Mouse (Mus musculus) forebrain, embryonic 15.5 days (tissue): ENCODE measurements at regions not wholly inside any gene's neighbourhood (a gene's known extent, or its start where the extent isn't known, plus 50 kb on each side); places are given as distances from the start of the nearest gene placed in this dataset.

ENCODE experiments used
- ATAC-seq: fragments of 200-750 bp; cut with Nextera tagmentation; replicated peaks from 2 replicates; pipeline ENCODE4 v1.8.0; 2017; ENCODE audit warnings: mild to moderate bottlenecking, moderate TSS enrichment, moderate library complexity
- H3K27ac ChIP-seq: fragments of 300-500 bp; sonication (generic); replicated peaks from 2 replicates; pipeline ENCODE4 v1.5.1; 2015; ENCODE audit warnings: mild to moderate bottlenecking, inconsistent platforms
- H3K27me3 ChIP-seq: fragments of 300-500 bp; sonication (generic); 2 replicates; pipeline ENCODE4 v1.6.1; 2015; ENCODE audit warnings: inconsistent platforms
- H3K36me3 ChIP-seq: fragments of 300-500 bp; sonication (generic); 2 replicates; pipeline ENCODE4 v1.6.1; 2015; ENCODE audit warnings: mild to moderate bottlenecking, inconsistent platforms
- H3K4me1 ChIP-seq: fragments of 300-500 bp; sonication (generic); 2 replicates; pipeline ENCODE4 v1.6.1; 2015; ENCODE audit warnings: inconsistent platforms
- H3K4me2 ChIP-seq: fragments of 300-500 bp; sonication (generic); replicated peaks from 2 replicates; pipeline ENCODE4 v1.6.1; 2015; ENCODE audit warnings: mild to moderate bottlenecking, inconsistent platforms
- H3K4me3 ChIP-seq: fragments of 300-500 bp; sonication (generic); 2 replicates; pipeline ENCODE4 v1.5.1; 2015; ENCODE audit warnings: mild to moderate bottlenecking, inconsistent platforms
- H3K9ac ChIP-seq: fragments of 300-500 bp; sonication (generic); replicated peaks from 2 replicates; pipeline ENCODE4 v1.6.1; 2015; ENCODE audit warnings: mild to moderate bottlenecking, inconsistent platforms
- H3K9me3 ChIP-seq: fragments of 300-500 bp; sonication (generic); 2 replicates; pipeline ENCODE4 v1.6.1; 2016; ENCODE audit warnings: inconsistent platforms
- WGBS: fragments of 180-500 bp; shearing (Covaris S2); methylation state at CpG from one replicate; pipeline ENCODE4 v1.1.7; 2015; ENCODE audit warnings: mixed read lengths; 5-methylcytosine and 5-hydroxymethylcytosine counted together

DNA sequence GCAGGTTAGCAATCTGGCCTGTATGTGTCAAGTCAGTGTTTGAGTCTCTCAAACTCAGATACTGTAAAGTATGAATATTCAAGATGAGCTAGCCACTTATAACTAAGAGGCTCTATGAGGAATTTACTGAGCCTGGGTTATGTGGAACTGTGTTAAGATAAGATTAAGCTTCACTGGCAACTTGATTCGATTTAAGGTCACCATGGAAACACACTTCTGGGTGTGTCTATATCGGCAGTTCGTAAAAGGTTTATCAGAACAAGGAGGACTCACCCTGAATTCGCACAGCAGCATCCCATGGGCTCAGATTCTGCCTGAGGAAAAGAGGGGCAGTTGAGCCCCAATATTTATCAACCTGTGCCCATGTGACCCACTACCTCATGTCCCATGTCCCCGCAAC, 224.7 kb downstream of the Sox4 start:
- Histone ChIP-seq H3K36me3 (no peaks in the 10 kb centered on the region), H3K4me3 (no peak overlapping the region), H3K27ac (no peak overlapping the region), H3K9me3 (no peaks in the 10 kb centered on the region), H3K27me3 (no peaks in the 10 kb centered on the region), H3K9ac (no peak overlapping the region), H3K4me1 (no peaks in the 10 kb centered on the region), H3K4me2 (no peak overlapping the region)
- WGBS, result 91% methylated on average over 5 of the region's 5 CpGs
- ATAC-seq, result no peak

DNA sequence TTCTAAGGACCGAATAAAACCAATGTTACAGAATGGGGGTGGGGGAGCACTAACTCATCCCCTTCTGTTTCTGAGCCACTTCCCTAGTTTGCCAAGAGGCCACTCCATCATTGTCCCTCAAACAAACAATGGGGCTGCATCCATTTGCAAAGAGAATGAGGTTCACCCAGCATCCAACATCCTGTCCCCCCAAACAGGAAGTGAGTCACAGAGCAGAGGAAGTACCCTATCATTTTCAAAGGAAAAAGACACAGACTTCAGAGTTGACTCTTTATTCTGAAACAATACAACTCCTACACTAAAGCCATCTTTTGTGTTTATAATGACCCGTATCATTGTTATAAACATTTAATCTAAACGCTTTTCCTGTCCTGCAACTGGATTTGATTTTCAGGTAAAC, 229.2 kb downstream of the Sox4 start:
- H3K9ac ChIP-seq, result no peak overlapping the region
- WGBS, result 82% methylated on average over 3 of the region's 3 CpGs
- H3K27me3 ChIP-seq, result no peaks in the 10 kb centered on the region
- H3K4me3 ChIP-seq, result no peak overlapping the region
- H3K36me3 ChIP-seq, result no peaks in the 10 kb centered on the region
- H3K9me3 ChIP-seq, result no peaks in the 10 kb centered on the region
- no peak overlapping the region for H3K27ac ChIP-seq
- no peak overlapping the region for H3K4me2 ChIP-seq
- H3K4me1 ChIP-seq, result peaks cover 38% of the 10 kb centered on the region
- no peak for ATAC-seq

DNA sequence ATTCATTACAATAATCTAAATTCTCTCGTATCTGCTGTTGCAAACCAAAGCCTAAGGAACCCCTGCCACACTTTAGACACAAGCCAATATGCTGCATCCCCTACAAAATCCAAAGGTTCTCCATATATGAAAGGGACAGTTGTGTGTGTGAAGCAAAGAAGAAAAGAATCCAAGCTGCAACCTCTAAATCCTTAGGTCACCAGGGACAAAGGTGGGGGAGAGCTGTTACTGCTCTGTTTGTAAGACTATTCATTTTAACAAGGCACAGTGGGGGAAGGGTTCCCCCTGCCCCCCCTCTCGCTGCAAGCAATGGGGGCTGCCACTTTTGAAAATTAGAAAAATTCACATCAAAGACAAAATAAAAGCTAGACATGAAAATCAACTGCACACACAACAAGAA, 231.4 kb downstream of the Sox4 start:
- Histone ChIP-seq H3K4me1 (peaks cover 59% of the 10 kb centered on the region), H3K27ac (peak overlapping the region; percentile 87), H3K27me3 (no peaks in the 10 kb centered on the region), H3K4me2 (peak overlapping the region; percentile 35; the same call in 1 of the 2 replicates), H3K9ac (peak overlapping the region; percentile 24), H3K36me3 (no peaks in the 10 kb centered on the region), H3K9me3 (no peaks in the 10 kb centered on the region), H3K4me3 (no peak overlapping the region)
- WGBS, result 21% methylated on average over 2 of the region's 2 CpGs
- ATAC-seq, result no peak

DNA sequence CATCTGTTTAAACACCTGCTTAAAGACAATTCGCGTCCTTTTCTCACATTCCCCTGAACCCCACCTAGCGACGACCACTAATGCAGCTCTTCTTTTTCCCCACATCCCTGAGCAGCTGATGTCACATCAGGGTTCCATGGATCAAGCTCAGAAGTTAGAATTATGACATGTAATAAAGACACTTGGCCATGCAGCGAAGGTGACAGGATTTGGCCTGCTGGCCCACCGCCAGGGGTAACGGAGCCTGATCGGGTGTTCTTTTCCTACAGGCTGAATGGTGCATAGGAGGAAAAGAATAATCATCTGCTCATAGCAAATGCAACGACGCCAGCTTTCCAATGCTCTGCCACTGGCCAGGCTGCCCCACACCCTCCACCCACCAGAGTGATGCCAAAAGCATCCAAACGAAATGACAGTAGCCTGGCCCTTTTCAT, 231.9 kb downstream of the Sox4 start:
- H3K36me3 ChIP-seq, result no peaks in the 10 kb centered on the region
- H3K9ac ChIP-seq, result 0 out of 2 replicates have a peak overlapping the region, but pooled peaks have one; percentile 24
- H3K27me3 ChIP-seq, result no peaks in the 10 kb centered on the region
- WGBS, result 22% methylated on average over 11 of the region's 11 CpGs
- no peaks in the 10 kb centered on the region for H3K9me3 ChIP-seq
- ATAC-seq, result no peak
- H3K4me1 ChIP-seq, result peaks cover 61% of the 10 kb centered on the region
- H3K4me2 ChIP-seq, result peak overlapping the region; percentile 35
- no peak overlapping the region for H3K4me3 ChIP-seq
- H3K27ac ChIP-seq, result peak overlapping the region; percentile 87

DNA sequence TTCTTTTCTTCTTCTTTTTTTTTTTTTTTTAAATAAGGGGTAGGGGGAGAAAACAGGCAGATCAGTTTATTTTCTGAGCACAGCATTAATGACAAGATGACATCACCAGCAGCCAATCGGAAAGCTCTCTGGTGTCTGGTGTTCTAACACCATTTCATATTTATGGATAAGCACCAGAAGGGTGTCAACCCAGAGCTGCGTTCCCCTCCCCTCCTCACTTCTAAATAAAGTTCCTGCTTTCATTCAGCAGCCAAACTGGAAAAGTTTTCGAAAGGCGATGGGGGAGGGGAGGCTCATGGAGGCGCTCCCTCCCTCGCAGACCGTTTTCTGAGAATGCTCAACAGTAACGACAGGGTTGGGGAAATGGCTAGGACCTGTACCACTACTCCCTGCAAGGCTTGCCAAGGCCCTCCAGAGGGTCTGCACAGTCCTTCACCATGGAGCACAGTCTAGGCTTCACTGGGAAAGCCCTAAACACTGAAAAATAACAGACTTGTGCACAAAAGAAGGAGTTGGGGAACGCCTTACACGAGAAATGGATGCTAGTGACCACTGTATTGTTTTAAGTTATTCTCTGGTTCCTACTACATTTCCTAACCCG, 232.8 kb downstream of the Sox4 start:
- Histone ChIP-seq H3K9me3 (no peaks in the 10 kb centered on the region), H3K36me3 (no peaks in the 10 kb centered on the region), H3K9ac (no peak overlapping the region), H3K4me2 (peak overlapping the region; percentile 35), H3K27me3 (no peaks in the 10 kb centered on the region), H3K4me3 (no peak overlapping the region; the same call in 1 of the 2 replicates), H3K4me1 (peaks cover 61% of the 10 kb centered on the region), H3K27ac (peak overlapping the region; percentile 87)
- ATAC-seq, result peak; percentile 75
- 19% methylated on average over 11 of the region's 11 CpGs for WGBS

DNA sequence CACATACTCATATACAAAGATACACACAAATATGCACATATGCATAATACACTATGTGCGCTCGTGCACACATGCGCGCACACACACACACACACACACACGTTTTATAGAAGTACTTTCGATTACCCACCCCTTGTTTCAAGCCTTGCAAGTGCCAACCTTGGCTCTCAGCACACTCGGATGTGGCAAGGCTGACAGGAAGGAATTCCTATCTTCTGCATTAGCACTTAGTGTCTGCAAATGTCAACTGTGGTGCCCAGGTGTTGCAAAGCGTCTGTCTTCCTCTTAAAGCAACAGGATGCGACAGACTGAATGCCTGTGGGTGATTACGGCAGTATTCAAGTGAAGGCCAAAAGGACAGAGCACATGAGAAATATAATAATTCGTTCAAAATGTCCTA, 233.3 kb downstream of the Sox4 start:
- Histone ChIP-seq H3K36me3 (no peaks in the 10 kb centered on the region), H3K27me3 (no peaks in the 10 kb centered on the region), H3K4me1 (peaks cover 61% of the 10 kb centered on the region), H3K27ac (peak overlapping the region; percentile 87), H3K4me3 (no peak overlapping the region), H3K9me3 (no peaks in the 10 kb centered on the region), H3K9ac (peak overlapping the region; percentile 24), H3K4me2 (peak overlapping the region; percentile 35)
- ATAC-seq, result peak; percentile 7; the same call in 1 of the 2 replicates
- 44% methylated on average over 11 of the region's 11 CpGs for WGBS

DNA sequence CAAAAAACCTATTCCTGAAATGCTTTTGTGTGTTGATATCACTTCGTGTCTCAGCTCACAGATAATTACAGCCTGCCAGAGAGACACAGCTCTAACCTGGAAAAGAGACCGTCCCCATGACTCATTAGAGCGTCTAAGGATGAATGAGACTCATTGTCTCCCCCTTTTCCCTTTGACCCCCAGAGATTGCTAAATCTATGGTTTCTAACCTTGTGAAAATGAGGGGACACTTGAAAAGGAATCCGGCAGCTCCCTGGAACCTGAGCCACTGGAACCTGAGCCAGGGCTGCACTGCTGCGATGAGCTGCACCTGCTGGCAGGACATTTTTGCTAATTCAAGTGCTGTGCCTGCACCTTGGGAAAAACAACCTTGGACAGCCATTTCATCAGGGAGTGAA, 234.6 kb downstream of the Sox4 start:
- 12% methylated on average over 5 of the region's 5 CpGs for WGBS
- H3K27ac ChIP-seq, result peak overlapping the region; percentile 87
- no peaks in the 10 kb centered on the region for H3K27me3 ChIP-seq
- no peak overlapping the region for H3K4me2 ChIP-seq
- no peaks in the 10 kb centered on the region for H3K36me3 ChIP-seq
- H3K4me1 ChIP-seq, result peaks cover 61% of the 10 kb centered on the region
- no peak overlapping the region for H3K4me3 ChIP-seq
- H3K9me3 ChIP-seq, result no peaks in the 10 kb centered on the region
- no peak overlapping the region for H3K9ac ChIP-seq
- peak; percentile 4; the same call in 1 of the 2 replicates for ATAC-seq

DNA sequence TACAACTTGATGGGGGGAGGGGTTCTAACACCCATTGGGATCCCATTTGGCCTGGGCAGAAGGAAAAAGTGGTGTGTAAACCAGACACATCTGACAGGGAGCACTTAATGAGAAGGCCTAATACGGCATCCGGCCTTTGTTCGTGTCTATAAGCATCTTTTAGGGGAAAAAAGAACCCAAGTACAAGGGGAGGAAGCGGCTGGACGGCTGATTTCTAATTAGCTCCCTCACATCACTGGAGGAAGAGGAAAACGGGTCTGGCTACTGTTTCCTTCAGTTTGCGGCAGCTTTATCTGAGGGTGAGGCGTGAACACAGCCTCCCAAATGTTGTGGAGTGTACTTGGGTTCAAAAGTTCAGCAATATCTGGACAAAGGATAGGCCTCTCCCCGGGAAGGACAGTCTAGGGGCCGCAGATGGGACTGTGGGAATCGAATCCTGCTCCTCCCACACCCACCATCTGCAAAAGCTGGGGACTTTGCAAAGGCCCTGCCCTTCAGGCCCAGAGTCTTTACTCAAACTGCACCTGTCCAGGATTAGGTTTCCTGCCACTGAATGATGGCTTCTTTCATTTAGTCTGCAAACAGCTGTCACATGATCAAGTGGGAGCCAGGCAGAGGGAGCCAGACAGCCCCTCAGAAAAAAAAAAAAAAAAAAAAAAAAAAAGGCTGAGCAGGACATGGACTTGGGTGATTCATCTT, 235.2 kb downstream of the Sox4 start:
- no peaks in the 10 kb centered on the region for H3K27me3 ChIP-seq
- H3K4me1 ChIP-seq, result peaks cover 61% of the 10 kb centered on the region
- WGBS, result 3% methylated on average over 11 of the region's 11 CpGs
- H3K36me3 ChIP-seq, result no peaks in the 10 kb centered on the region
- peak; percentile 44 for ATAC-seq
- H3K4me3 ChIP-seq, result no peak overlapping the region
- H3K27ac ChIP-seq, result peak overlapping the region; percentile 87
- H3K9ac ChIP-seq, result no peak overlapping the region; the same call in 1 of the 2 replicates
- H3K4me2 ChIP-seq, result no peak overlapping the region; the same call in 1 of the 2 replicates
- H3K9me3 ChIP-seq, result no peaks in the 10 kb centered on the region

DNA sequence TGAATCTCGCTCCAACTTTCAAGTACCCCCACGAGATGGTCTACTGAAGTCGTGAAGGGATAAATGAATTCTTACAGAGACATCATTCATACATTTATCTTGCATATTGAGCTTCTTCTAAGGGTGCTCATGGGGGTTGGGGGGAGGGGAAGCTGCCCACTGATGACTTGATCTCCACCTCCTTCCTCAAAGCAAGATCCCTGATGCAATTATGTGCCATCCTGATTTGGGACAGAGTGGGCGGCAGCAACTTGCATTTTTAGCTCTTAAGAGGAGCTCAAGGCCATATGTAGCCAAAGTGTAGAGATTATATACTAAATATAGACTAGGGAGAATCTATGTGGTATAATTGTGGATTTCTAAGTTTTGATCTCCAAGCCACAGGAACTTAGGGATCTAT, 236.1 kb downstream of the Sox4 start:
- peak overlapping the region; percentile 87 for H3K27ac ChIP-seq
- no peaks in the 10 kb centered on the region for H3K9me3 ChIP-seq
- H3K36me3 ChIP-seq, result no peaks in the 10 kb centered on the region
- H3K4me3 ChIP-seq, result no peak overlapping the region
- peaks cover 54% of the 10 kb centered on the region for H3K4me1 ChIP-seq
- ATAC-seq, result no peak
- no peak overlapping the region for H3K4me2 ChIP-seq
- H3K27me3 ChIP-seq, result no peaks in the 10 kb centered on the region
- WGBS, result 89% methylated on average over 4 of the region's 4 CpGs
- H3K9ac ChIP-seq, result no peak overlapping the region

DNA sequence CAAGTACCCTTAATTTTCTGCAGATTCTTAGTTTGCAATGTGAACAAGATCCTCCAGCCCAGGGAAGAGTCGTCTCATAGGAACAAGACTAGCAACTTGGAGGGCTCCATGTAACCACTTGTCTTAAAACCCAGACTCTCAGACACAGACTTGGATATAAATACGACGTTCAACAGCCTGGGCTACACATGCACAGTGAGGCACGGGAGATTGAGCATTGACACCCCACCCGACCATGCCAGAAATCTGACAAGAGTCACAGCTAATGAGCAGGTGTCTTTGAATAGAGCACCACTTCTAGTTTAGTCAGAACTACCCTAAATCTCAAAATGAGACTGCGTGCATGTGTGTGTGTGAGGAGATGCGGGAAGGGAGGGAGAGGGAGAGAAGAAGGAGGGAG, 243.5 kb downstream of the Sox4 start:
- Histone ChIP-seq H3K4me3 (no peak overlapping the region), H3K4me2 (no peak overlapping the region), H3K27ac (peak overlapping the region; percentile 65), H3K36me3 (no peaks in the 10 kb centered on the region), H3K4me1 (peaks cover 24% of the 10 kb centered on the region), H3K9ac (0 out of 2 replicates have a peak overlapping the region, but pooled peaks have one; percentile 7), H3K9me3 (no peaks in the 10 kb centered on the region), H3K27me3 (no peaks in the 10 kb centered on the region)
- ATAC-seq, result peak; percentile 88
- 21% methylated on average over 7 of the region's 7 CpGs for WGBS

DNA sequence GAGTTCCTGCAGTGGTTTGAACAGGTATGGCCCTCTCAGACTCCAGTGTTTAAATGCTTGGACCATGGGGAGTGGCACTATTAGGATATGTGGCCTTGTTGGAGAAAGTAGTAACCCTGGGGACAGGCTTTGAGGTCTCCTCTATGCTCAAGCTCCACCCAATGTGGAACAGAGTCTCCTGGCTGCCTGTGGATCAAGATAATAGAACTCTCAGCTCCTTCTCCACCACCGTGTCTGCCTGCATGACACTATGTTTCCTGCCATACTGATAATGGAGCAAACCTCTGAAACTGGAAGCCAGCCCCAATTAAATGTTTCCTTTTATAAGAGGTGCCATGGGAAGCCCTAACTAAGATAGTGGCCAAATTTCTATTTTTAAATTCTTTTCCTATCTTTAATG, 252.2 kb downstream of the Sox4 start:
- no peak overlapping the region for H3K9ac ChIP-seq
- no peak for ATAC-seq
- no peaks in the 10 kb centered on the region for H3K27me3 ChIP-seq
- H3K27ac ChIP-seq, result no peak overlapping the region
- H3K4me3 ChIP-seq, result no peak overlapping the region
- H3K36me3 ChIP-seq, result no peaks in the 10 kb centered on the region
- peaks cover 15% of the 10 kb centered on the region for H3K4me1 ChIP-seq
- WGBS, result 47% methylated on average over 1 of the region's 1 CpGs
- H3K9me3 ChIP-seq, result no peaks in the 10 kb centered on the region
- H3K4me2 ChIP-seq, result no peak overlapping the region

DNA sequence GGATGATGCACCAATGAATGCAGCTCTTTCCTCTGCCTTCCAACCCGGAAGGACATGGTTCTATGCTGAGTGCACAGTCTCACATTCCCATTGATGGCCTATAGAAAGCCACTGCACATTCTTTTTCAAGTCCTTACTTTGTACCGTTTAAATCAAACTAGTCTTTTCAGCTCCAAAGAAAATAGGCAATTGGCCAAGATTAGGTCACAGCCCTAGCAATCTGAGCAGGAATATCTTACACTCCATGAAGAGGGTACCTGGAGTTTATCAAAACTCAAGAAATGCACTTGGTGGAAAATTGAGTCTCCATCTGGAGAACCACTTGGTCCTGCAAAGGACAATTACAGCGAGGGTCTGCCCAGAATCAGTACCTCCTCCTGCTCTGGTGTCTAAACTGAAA, 253.4 kb downstream of the Sox4 start:
- Histone ChIP-seq H3K4me1 (peaks cover 15% of the 10 kb centered on the region), H3K9ac (no peak overlapping the region), H3K27me3 (no peaks in the 10 kb centered on the region), H3K36me3 (no peaks in the 10 kb centered on the region), H3K4me3 (no peak overlapping the region), H3K9me3 (no peaks in the 10 kb centered on the region), H3K4me2 (no peak overlapping the region), H3K27ac (no peak overlapping the region)
- no peak for ATAC-seq
- 40% methylated on average over 3 of the region's 3 CpGs for WGBS
